Mouse (Mus musculus) limb, embryonic 13.5 days (tissue): ENCODE measurements at regions not wholly inside any gene's neighbourhood (a gene's known extent, or its start where the extent isn't known, plus 50 kb on each side); places are given as distances from the start of the nearest gene placed in this dataset.

ENCODE experiments used
- ATAC-seq: fragments of 200-750 bp; cut with Nextera tagmentation; 2 replicates; pipeline ENCODE4 v1.8.0; 2017; ENCODE audit warnings: low read depth, moderate number of reproducible peaks, moderate TSS enrichment; ENCODE audit not compliant: low FRiP score
- H3K27ac ChIP-seq: fragments of 300-500 bp; sonication (generic); 2 replicates; pipeline ENCODE4 v1.5.1; 2015; ENCODE audit warnings: inconsistent platforms, mild to moderate bottlenecking, moderate library complexity
- H3K27me3 ChIP-seq: fragments of 300-500 bp; sonication (generic); 2 replicates; pipeline ENCODE4 v1.6.1; 2015; ENCODE audit warnings: mild to moderate bottlenecking, inconsistent platforms
- H3K36me3 ChIP-seq: fragments of 300-500 bp; sonication (generic); 2 replicates; pipeline ENCODE4 v1.6.1; 2015; ENCODE audit warnings: inconsistent platforms, mild to moderate bottlenecking, moderate library complexity
- H3K4me1 ChIP-seq: fragments of 300-500 bp; sonication (generic); 2 replicates; pipeline ENCODE4 v1.6.1; 2015; ENCODE audit warnings: inconsistent platforms
- H3K4me2 ChIP-seq: fragments of 300-500 bp; sonication (generic); replicated peaks from 2 replicates; pipeline ENCODE4 v1.6.1; 2015; ENCODE audit warnings: inconsistent platforms, mild to moderate bottlenecking, moderate library complexity
- H3K4me3 ChIP-seq: fragments of 300-500 bp; sonication (generic); 2 replicates; pipeline ENCODE4 v1.5.1; 2015; ENCODE audit warnings: moderate library complexity, mild to moderate bottlenecking, inconsistent platforms
- H3K9ac ChIP-seq: fragments of 300-500 bp; sonication (generic); 2 replicates; pipeline ENCODE4 v1.6.1; 2015; ENCODE audit warnings: mild to moderate bottlenecking, inconsistent platforms
- H3K9me3 ChIP-seq: fragments of 300-500 bp; sonication (generic); 2 replicates; pipeline ENCODE4 v1.6.1; 2016; ENCODE audit warnings: inconsistent platforms
- WGBS: fragments of 180-500 bp; shearing (Covaris S2); methylation state at CpG from one replicate; pipeline ENCODE4 v1.1.7; 2015; 5-methylcytosine and 5-hydroxymethylcytosine counted together

DNA sequence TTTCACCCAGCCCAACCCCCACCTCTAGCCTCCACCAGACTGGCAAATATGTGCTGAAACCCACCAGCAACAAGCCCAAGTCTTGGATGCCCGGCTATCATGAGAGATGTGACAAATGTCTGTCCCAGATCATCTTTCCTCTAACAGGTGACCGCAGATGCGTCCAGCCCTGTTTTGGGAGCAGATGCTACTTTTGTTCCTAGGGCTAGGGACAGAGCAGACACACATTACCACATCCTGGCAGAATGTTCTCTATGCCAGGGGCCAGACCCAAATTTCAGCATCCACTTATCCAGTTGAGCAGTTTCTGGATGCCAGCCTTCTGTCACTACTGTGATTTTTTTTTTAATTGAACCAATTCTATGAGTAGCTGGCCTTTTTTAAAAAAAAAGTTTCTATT, 316.7 kb downstream of the Adra2a start:
- H3K27me3 ChIP-seq, result no peaks in the 10 kb centered on the region
- ATAC-seq, result no peak
- 84% methylated on average over 3 of the region's 3 CpGs for WGBS

DNA sequence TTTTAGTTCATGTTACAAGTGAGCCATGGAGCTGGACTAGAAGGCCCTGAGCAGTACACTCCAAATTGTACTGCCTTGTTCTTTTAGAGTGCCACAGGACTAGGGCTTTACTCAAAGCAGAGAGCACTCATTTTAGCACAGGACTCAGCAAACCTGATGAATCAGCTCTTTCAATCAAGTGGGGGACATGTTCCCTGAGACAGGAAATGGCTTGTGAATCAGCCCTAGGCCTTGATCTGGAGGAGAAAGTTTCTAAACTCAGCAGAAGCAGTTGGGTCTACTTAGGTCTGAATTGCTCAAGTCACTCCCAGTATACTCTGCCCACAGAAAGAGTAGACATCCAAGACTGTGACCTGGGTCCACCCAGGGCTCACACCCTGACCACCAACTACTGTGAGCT, 341.1 kb downstream of the Adra2a start:
- Histone ChIP-seq H3K27ac (no peak overlapping the region), H3K4me2 (no peak overlapping the region), H3K9me3 (no peaks in the 10 kb centered on the region), H3K9ac (no peak overlapping the region), H3K27me3 (no peaks in the 10 kb centered on the region), H3K36me3 (no peaks in the 10 kb centered on the region), H3K4me1 (no peaks in the 10 kb centered on the region), H3K4me3 (no peak overlapping the region)
- no peak for ATAC-seq

More for the DNA sequence above, 316.7 kb downstream of the Adra2a start:
- no peak overlapping the region for H3K9ac ChIP-seq
- no peaks in the 10 kb centered on the region for H3K4me1 ChIP-seq
- H3K9me3 ChIP-seq, result no peaks in the 10 kb centered on the region
- H3K27ac ChIP-seq, result no peak overlapping the region
- no peak overlapping the region for H3K4me2 ChIP-seq
- H3K4me3 ChIP-seq, result no peak overlapping the region
- no peaks in the 10 kb centered on the region for H3K36me3 ChIP-seq

DNA sequence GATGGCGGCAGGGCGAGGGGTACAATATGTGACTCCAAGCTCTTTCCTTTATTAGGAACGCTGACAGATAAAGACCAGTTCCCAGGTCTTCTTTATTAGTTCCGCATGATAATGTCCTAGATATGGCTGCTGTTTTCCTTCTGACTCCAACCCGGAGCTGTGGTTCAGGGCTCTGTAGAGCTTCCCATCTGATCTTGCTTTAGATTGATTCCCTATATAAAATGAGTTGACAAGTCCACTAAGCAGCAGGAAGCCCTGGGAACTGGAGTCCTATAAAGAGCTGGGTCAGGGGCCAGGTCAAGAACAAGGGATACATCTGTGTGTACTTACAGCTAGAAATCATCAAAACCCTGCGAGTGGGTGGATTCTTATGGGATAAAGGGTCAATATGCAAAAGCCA, 347.5 kb downstream of the Adra2a start:
- no peak overlapping the region for H3K4me3 ChIP-seq
- no peak overlapping the region for H3K9ac ChIP-seq
- H3K4me1 ChIP-seq, result no peaks in the 10 kb centered on the region
- H3K9me3 ChIP-seq, result no peaks in the 10 kb centered on the region
- H3K27me3 ChIP-seq, result no peaks in the 10 kb centered on the region
- 35% methylated on average over 6 of the region's 6 CpGs for WGBS
- no peak for ATAC-seq
- no peak overlapping the region for H3K27ac ChIP-seq
- no peaks in the 10 kb centered on the region for H3K36me3 ChIP-seq
- no peak overlapping the region for H3K4me2 ChIP-seq

DNA sequence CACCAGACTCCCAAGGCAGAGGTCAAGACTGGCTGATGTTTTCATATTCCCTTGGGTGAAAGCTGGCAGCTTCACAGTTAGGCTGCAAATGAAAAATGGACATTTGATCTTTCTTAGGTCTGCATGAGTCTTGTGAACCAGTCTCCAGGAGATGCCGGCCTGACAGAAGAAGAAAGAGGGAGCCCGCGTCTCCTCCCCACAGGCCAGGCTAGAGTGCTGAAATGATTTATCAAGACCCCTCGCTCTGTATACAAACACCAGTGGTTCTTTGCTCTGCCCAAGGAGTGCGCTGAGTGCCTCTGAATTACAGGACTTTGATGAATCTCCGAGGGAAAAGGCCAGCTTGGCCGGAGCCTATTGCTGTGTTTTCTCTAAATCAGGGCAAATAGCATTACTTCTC, 355.7 kb downstream of the Adra2a start:
- no peaks in the 10 kb centered on the region for H3K9me3 ChIP-seq
- H3K4me1 ChIP-seq, result no peaks in the 10 kb centered on the region
- no peak overlapping the region for H3K27ac ChIP-seq
- no peak overlapping the region for H3K4me3 ChIP-seq
- 25% methylated on average over 7 of the region's 7 CpGs for WGBS
- no peak for ATAC-seq
- no peak overlapping the region for H3K9ac ChIP-seq
- no peaks in the 10 kb centered on the region for H3K36me3 ChIP-seq
- H3K4me2 ChIP-seq, result no peak overlapping the region
- no peaks in the 10 kb centered on the region for H3K27me3 ChIP-seq

DNA sequence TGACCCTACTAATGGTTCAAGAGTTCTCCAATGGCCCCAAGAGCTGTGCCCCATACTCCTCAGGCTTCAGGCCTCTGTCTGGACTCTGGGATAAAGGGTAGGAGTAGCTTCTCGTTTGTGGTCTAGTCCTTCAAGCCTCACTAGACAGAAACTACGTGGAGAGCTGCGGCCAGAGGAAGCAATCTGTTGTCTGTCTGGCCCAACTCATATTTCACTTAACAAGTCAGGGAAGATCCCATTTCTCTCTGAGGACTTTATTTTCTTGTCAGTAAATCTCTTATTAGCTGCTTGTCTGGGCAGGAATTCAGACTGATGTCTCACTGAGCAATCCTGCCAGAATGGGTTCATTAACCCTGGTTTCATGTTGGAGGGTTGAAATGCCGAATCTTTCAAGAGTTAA, 364.0 kb downstream of the Adra2a start:
- no peak for ATAC-seq
- 77% methylated on average over 4 of the region's 4 CpGs for WGBS
- Histone ChIP-seq H3K27me3 (no peaks in the 10 kb centered on the region), H3K4me3 (no peak overlapping the region), H3K9ac (no peak overlapping the region), H3K9me3 (no peaks in the 10 kb centered on the region), H3K4me1 (no peaks in the 10 kb centered on the region), H3K36me3 (no peaks in the 10 kb centered on the region), H3K27ac (no peak overlapping the region), H3K4me2 (no peak overlapping the region)

DNA sequence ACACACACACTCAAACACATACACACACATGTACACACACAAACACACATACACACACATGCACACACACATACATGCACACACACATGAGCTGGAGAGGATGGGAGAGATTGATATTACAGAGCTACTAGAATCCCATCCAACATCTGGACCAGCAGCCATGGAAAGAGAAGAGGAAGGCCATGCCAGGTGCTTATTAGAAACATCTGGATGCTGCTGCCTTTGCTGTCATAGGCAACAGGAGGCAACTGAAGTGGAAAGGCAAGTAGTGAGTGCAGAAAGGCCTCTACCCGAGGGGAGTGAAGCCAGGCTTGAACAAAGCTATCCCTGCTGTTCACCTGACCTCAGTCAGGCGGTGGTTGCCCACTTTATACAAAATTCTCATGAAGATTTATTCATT, 385.1 kb downstream of the Adra2a start:
- Histone ChIP-seq H3K27ac (no peak overlapping the region), H3K9me3 (peaks cover 13% of the 10 kb centered on the region), H3K4me3 (no peak overlapping the region), H3K4me1 (no peaks in the 10 kb centered on the region), H3K4me2 (no peak overlapping the region), H3K9ac (no peak overlapping the region), H3K27me3 (no peaks in the 10 kb centered on the region), H3K36me3 (no peaks in the 10 kb centered on the region)
- 17% methylated on average over 2 of the region's 2 CpGs for WGBS
- no peak for ATAC-seq

DNA sequence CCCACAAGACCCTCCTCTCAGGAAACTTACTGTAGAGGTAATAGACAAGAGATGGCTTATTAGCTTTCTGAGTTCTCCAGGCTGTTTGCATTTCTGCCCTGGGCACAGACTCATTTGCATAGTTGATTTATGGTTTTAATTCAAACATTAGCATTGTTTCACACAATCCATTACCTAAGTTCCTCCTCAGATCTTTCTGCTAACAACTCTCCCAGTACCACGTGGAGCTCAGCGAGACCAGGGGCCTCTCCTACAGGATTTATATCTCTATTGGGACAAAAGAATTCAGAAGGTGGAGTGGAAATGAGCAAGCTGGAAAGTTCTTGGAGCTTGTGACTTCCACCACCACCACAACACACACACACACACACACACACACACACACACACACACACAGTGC, 396.8 kb downstream of the Adra2a start:
- H3K4me2 ChIP-seq, result no peak overlapping the region
- H3K36me3 ChIP-seq, result no peaks in the 10 kb centered on the region
- WGBS, result 30% methylated on average over 2 of the region's 2 CpGs
- no peak overlapping the region for H3K27ac ChIP-seq
- ATAC-seq, result no peak
- H3K4me3 ChIP-seq, result no peak overlapping the region
- H3K9me3 ChIP-seq, result no peaks in the 10 kb centered on the region
- peaks cover 7% of the 10 kb centered on the region; the same call in 1 of the 2 replicates for H3K4me1 ChIP-seq
- H3K9ac ChIP-seq, result no peak overlapping the region
- H3K27me3 ChIP-seq, result no peaks in the 10 kb centered on the region

DNA sequence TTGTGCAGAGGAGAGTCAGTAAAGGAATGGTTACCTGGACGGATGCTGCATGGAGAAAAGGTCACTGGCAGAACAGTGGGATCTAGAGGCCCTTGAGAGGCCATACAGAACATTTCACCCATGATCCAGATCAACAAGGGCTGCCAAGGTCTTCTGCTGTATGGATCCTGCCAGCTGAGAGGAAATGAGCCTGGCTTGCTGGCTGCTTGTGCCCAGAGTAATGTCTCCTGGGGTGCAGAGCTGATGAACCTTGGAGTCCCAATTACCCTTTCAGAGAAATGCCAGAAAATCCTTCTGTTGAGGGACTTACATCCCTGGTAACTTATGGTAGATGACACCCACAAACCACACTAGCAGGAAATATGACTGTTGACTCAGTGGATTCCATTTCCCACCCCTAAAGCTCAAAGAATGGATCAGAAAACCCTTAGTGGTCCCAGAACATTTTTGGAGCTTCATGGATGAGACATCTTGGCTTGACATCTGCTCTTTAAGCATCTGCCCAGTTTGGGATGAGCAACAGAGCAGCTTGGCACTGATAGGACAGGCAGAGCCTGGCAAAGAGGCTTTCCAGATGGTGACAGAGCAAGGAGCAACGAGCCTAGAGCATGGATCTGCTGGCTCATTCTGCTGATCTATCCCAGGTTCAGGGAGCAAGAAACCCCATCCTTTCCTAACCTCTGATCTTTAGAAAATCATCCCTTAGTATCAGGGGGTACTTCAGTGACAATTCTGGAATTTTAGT, 416.6 kb downstream of the Adra2a start:
- ATAC-seq, result no peak
- Histone ChIP-seq H3K9me3 (no peaks in the 10 kb centered on the region), H3K4me1 (no peaks in the 10 kb centered on the region), H3K4me3 (no peak overlapping the region), H3K27ac (no peak overlapping the region), H3K4me2 (no peak overlapping the region), H3K27me3 (no peaks in the 10 kb centered on the region), H3K9ac (no peak overlapping the region), H3K36me3 (no peaks in the 10 kb centered on the region)
- 70% methylated on average over 2 of the region's 2 CpGs for WGBS

DNA sequence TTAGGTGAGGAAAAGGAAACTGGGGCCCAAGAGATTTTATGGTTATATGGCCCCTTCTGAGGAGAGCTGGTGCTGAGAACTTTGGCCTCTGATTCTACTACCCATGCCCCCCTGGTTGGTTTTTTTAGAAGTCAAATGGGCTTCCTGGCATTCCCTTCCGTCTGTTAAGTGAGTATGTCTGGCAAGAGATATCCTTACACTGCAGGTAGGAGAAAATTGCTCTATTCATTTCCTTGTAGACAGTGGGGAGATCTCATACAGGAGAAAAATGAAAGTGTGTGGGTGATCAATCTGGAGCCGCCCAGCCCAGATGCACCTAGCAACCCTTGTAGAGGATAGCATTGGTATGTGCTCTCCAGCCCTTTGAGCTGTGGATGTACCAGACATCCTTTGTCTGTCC, 418.5 kb downstream of the Adra2a start:
- no peak for ATAC-seq
- WGBS, result 74% methylated on average over 2 of the region's 2 CpGs
- no peak overlapping the region for H3K9ac ChIP-seq
- no peaks in the 10 kb centered on the region for H3K9me3 ChIP-seq
- no peaks in the 10 kb centered on the region for H3K27me3 ChIP-seq
- H3K4me2 ChIP-seq, result no peak overlapping the region
- no peak overlapping the region for H3K27ac ChIP-seq
- H3K4me1 ChIP-seq, result no peaks in the 10 kb centered on the region
- H3K4me3 ChIP-seq, result no peak overlapping the region
- no peaks in the 10 kb centered on the region for H3K36me3 ChIP-seq

DNA sequence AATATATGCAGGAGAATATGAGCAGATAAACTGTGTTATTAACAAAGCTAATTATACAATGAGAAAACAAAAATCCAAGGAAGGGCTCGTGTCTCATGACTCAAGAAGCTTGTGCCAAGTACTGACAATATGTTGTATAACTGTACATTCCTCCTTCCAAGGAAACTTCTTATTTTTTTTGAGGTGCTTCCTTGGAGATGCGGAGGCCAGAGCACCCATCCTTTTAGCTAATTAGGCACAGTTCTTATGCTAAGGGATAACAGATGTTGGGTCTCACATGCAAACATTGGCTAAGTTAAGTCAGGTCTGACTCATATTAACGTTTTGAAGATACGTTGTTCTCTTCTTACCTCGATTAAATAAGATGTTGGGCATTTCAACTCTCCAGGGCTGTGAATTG, 426.1 kb downstream of the Adra2a start:
- 69% methylated on average over 5 of the region's 5 CpGs for WGBS
- H3K4me2 ChIP-seq, result no peak overlapping the region
- no peaks in the 10 kb centered on the region for H3K27me3 ChIP-seq
- no peaks in the 10 kb centered on the region for H3K9me3 ChIP-seq
- no peak overlapping the region for H3K27ac ChIP-seq
- no peak overlapping the region for H3K4me3 ChIP-seq
- no peaks in the 10 kb centered on the region for H3K4me1 ChIP-seq
- no peak overlapping the region for H3K9ac ChIP-seq
- H3K36me3 ChIP-seq, result no peaks in the 10 kb centered on the region
- no peak for ATAC-seq

DNA sequence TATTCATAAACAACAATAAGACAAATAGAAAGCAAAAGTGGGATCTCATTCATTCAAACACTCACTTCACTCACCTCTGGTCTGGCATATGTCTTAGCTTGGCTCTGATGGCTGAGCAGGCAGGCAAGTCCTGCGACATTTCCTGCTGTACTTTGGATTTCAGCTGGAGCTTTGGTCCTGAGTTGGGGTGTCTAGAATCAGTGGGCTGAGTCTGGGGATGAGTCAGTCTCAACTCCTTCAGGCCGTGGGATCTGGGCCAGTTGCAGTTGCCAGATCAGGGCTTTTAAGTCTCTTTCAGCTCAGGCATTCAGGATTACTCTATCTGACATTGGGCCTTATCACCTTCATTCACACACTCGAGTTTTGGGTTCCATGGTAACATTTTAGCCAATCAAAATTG, 454.1 kb downstream of the Adra2a start:
- H3K4me2 ChIP-seq, result no peak overlapping the region
- WGBS, result 73% methylated on average over 3 of the region's 3 CpGs

DNA sequence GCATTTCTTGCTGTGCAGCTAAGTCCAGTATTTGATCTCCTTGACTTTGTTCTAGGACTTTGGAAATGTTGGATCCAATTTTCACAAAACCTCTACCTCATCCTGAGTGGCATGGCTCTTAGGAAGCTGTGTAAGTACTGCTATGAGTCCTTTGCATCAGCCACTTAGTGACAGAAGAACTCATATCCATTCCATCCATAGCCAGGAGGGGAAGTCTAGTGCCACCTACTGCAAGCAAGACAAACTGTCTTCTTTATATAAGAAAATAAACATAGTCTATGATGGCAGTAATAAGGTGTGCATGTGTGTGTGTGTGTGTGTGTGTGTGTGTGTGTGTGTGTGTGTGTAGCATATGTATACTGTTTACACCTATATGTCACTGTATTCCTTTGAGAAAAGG, 489.9 kb downstream of the Adra2a start:
- H3K36me3 ChIP-seq, result no peaks in the 10 kb centered on the region
- H3K4me2 ChIP-seq, result no peak overlapping the region

More for the DNA sequence above, 454.1 kb downstream of the Adra2a start:
- Histone ChIP-seq H3K4me3 (no peak overlapping the region), H3K9me3 (no peaks in the 10 kb centered on the region), H3K27me3 (no peaks in the 10 kb centered on the region), H3K27ac (no peak overlapping the region), H3K36me3 (no peaks in the 10 kb centered on the region), H3K4me1 (no peaks in the 10 kb centered on the region), H3K9ac (no peak overlapping the region)
- no peak for ATAC-seq

DNA sequence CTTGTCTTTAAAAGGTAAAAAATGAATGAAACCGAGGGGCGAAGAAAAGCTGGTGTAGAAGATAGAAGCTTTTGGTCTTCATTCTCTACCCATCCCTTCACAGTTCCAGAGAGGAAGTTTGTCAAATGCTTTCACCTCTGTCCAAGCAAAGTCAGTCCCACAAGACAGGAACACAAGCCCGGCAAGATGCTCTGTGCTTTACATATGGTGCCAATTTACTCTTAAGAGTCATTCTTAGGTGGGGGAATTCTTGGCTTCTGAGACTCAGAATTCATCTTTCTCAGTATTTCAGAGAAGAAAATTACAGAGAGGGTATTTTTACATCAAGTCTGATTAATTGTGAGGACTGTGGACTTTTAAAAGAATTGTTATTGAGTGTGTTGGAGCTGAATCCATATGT, 511.4 kb downstream of the Adra2a start:
- H3K27ac ChIP-seq, result no peak overlapping the region
- no peaks in the 10 kb centered on the region for H3K4me1 ChIP-seq
- H3K4me2 ChIP-seq, result no peak overlapping the region
- ATAC-seq, result no peak
- no peak overlapping the region for H3K9ac ChIP-seq
- H3K36me3 ChIP-seq, result no peaks in the 10 kb centered on the region
- no peak overlapping the region for H3K4me3 ChIP-seq
- no peaks in the 10 kb centered on the region for H3K9me3 ChIP-seq
- no peaks in the 10 kb centered on the region for H3K27me3 ChIP-seq
- WGBS, result 73% methylated on average over 3 of the region's 3 CpGs

More for the DNA sequence above, 489.9 kb downstream of the Adra2a start:
- H3K4me3 ChIP-seq, result no peak overlapping the region
- no peak overlapping the region for H3K27ac ChIP-seq
- H3K27me3 ChIP-seq, result no peaks in the 10 kb centered on the region
- H3K4me1 ChIP-seq, result no peaks in the 10 kb centered on the region
- H3K9ac ChIP-seq, result no peak overlapping the region
- no peak for ATAC-seq
- H3K9me3 ChIP-seq, result no peaks in the 10 kb centered on the region
